Mouse (Mus musculus): ENCODE measurements around the gene Oard1. TPM values are rescaled to one million over a fixed set of nuclear protein-coding genes. Genes with fewer than 3 reads are reported as not detected.
A peak's percentile ranks its signal among the peaks of the same experiment; 100 is the strongest.

Gene Oard1
- polyA plus RNA-seq, 1 experiment from 2014 or later, result 38.3 TPM

GRCm38 (mm10) chr17:48388666-48389065, 21.1 kb upstream of the Oard1 start:
- peaks cover 52% of the 10 kb centered on the region for H3K36me3 ChIP-seq (replicated peaks)
- H3K4me3 ChIP-seq, result no peak overlapping the region

GRCm38 (mm10) chr17:48389442-48389841, 20.4 kb upstream of the Oard1 start:
- H3K4me2 ChIP-seq, result no peak overlapping the region
- no peaks in the 10 kb centered on the region for H3K27me3 ChIP-seq (replicated peaks)
- H3K9me3 ChIP-seq, result no peaks in the 10 kb centered on the region
- whole genome bisulfite sequencing, result 96% methylated on average over 5 of the region's 5 CpGs
- H3K36me3 ChIP-seq (replicated peaks), result peaks cover 59% of the 10 kb centered on the region
- no peak overlapping the region for H3K9ac ChIP-seq
- ATAC-seq (replicated peaks), result no peak
- H3K27ac ChIP-seq, result no peak overlapping the region
- H3K4me3 ChIP-seq, result no peak overlapping the region
- H3K4me1 ChIP-seq, result no peaks in the 10 kb centered on the region

More at GRCm38 (mm10) chr17:48388666-48389065, 21.1 kb upstream of the Oard1 start:
- Histone ChIP-seq H3K4me2 (no peak overlapping the region), H3K27me3 (replicated peaks) (no peaks in the 10 kb centered on the region), H3K27ac (no peak overlapping the region), H3K9me3 (no peaks in the 10 kb centered on the region), H3K4me1 (no peaks in the 10 kb centered on the region), H3K9ac (no peak overlapping the region)
- ATAC-seq (replicated peaks), result no peak
- 90% methylated on average over 2 of the region's 2 CpGs for WGBS

- H3K4me3 ChIP-seq, result no peak overlapping the region
- H3K4me2 ChIP-seq, result no peak overlapping the region
- no peaks in the 10 kb centered on the region for H3K4me1 ChIP-seq
- H3K9me3 ChIP-seq, result no peaks in the 10 kb centered on the region
- no peak for ATAC-seq (replicated peaks)
- H3K9ac ChIP-seq, result no peak overlapping the region
- 94% methylated on average over 5 of the region's 5 CpGs for WGBS
- no peaks in the 10 kb centered on the region for H3K27me3 ChIP-seq (replicated peaks)
- peaks cover 68% of the 10 kb centered on the region for H3K36me3 ChIP-seq (replicated peaks)
- H3K27ac ChIP-seq, result no peak overlapping the region
These were observed 18.4 kb upstream of the Oard1 start for GRCm38 (mm10) chr17:48391446-48391845.

- Histone ChIP-seq H3K9me3 (no peaks in the 10 kb centered on the region), H3K27ac (no peak overlapping the region), H3K4me3 (no peak overlapping the region), H3K9ac (no peak overlapping the region), H3K36me3 (replicated peaks) (peaks cover 72% of the 10 kb centered on the region), H3K4me2 (no peak overlapping the region), H3K4me1 (no peaks in the 10 kb centered on the region), H3K27me3 (replicated peaks) (no peaks in the 10 kb centered on the region)
- ATAC-seq (replicated peaks), result no peak
- WGBS, result 93% methylated on average over 3 of the region's 3 CpGs
These were observed 17.2 kb upstream of the Oard1 start for GRCm38 (mm10) chr17:48392616-48393015.

GRCm38 (mm10) chr17:48401710-48402109, 8.1 kb upstream of the Oard1 start:
- H3K9ac ChIP-seq, result no peak overlapping the region
- no peaks in the 10 kb centered on the region for H3K4me1 ChIP-seq
- ATAC-seq (replicated peaks), result no peak
- H3K4me2 ChIP-seq, result no peak overlapping the region
- no peaks in the 10 kb centered on the region for H3K27me3 ChIP-seq (replicated peaks)
- no peak overlapping the region for H3K27ac ChIP-seq
- 82% methylated on average over 4 of the region's 4 CpGs for WGBS
- H3K9me3 ChIP-seq, result no peaks in the 10 kb centered on the region
- H3K36me3 ChIP-seq (replicated peaks), result peaks cover 9% of the 10 kb centered on the region; the same call in 1 of the 2 replicates
- H3K4me3 ChIP-seq, result no peak overlapping the region

- H3K27ac ChIP-seq, result no peak overlapping the region
- no peak overlapping the region for H3K4me2 ChIP-seq
- no peak for ATAC-seq (replicated peaks)
- H3K36me3 ChIP-seq (replicated peaks), result peaks cover 7% of the 10 kb centered on the region; the same call in 1 of the 2 replicates
- H3K4me3 ChIP-seq, result no peak overlapping the region
- H3K9ac ChIP-seq, result no peak overlapping the region
- H3K4me1 ChIP-seq, result peaks cover 9% of the 10 kb centered on the region
- WGBS, result 95% methylated on average over 3 of the region's 3 CpGs
- H3K27me3 ChIP-seq (replicated peaks), result no peaks in the 10 kb centered on the region
- H3K9me3 ChIP-seq, result no peaks in the 10 kb centered on the region
These were observed 7.1 kb upstream of the Oard1 start for GRCm38 (mm10) chr17:48402751-48403150.

- Histone ChIP-seq H3K4me1 (peaks cover 15% of the 10 kb centered on the region), H3K4me2 (no peak overlapping the region), H3K27me3 (replicated peaks) (no peaks in the 10 kb centered on the region), H3K36me3 (replicated peaks) (peaks cover 4% of the 10 kb centered on the region; the same call in 1 of the 2 replicates), H3K9ac (no peak overlapping the region), H3K4me3 (no peak overlapping the region), H3K9me3 (no peaks in the 10 kb centered on the region), H3K27ac (no peak overlapping the region)
- WGBS, result 94% methylated on average over 2 of the region's 2 CpGs
- no peak for ATAC-seq (replicated peaks)
These were observed 6.0 kb upstream of the Oard1 start for GRCm38 (mm10) chr17:48403848-48404247.

- H3K4me3 ChIP-seq, result no peak overlapping the region
- no peak for ATAC-seq (replicated peaks)
- H3K4me1 ChIP-seq, result peaks cover 15% of the 10 kb centered on the region
- no peaks in the 10 kb centered on the region for H3K36me3 ChIP-seq (replicated peaks)
- no peaks in the 10 kb centered on the region for H3K27me3 ChIP-seq (replicated peaks)
- H3K9me3 ChIP-seq, result no peaks in the 10 kb centered on the region
- H3K9ac ChIP-seq, result no peak overlapping the region
- no peak overlapping the region for H3K27ac ChIP-seq
- WGBS, result 92% methylated on average over 1 of the region's 1 CpGs
- no peak overlapping the region for H3K4me2 ChIP-seq
These were observed 5.1 kb upstream of the Oard1 start for GRCm38 (mm10) chr17:48404706-48405105.

GRCm38 (mm10) chr17:48407154-48407553, 2.7 kb upstream of the Oard1 start:
- 88% methylated on average over 4 of the region's 4 CpGs for WGBS
- 0 out of 2 replicates have a peak overlapping the region, but pooled peaks have one; percentile 65 for H3K4me2 ChIP-seq
- no peak overlapping the region for H3K27ac ChIP-seq
- H3K4me1 ChIP-seq, result peaks cover 32% of the 10 kb centered on the region
- no peaks in the 10 kb centered on the region for H3K27me3 ChIP-seq (replicated peaks)
- H3K36me3 ChIP-seq (replicated peaks), result no peaks in the 10 kb centered on the region
- H3K4me3 ChIP-seq, result no peak overlapping the region
- ATAC-seq (replicated peaks), result no peak
- no peaks in the 10 kb centered on the region for H3K9me3 ChIP-seq
- H3K9ac ChIP-seq, result no peak overlapping the region

- Histone ChIP-seq H3K36me3 (replicated peaks) (no peaks in the 10 kb centered on the region), H3K4me3 (peak overlapping the region; percentile 84), H3K4me1 (peaks cover 34% of the 10 kb centered on the region), H3K27ac (peak overlapping the region; percentile 99), H3K9ac (peak overlapping the region; percentile 97), H3K4me2 (peak overlapping the region; percentile 65), H3K27me3 (replicated peaks) (no peaks in the 10 kb centered on the region), H3K9me3 (no peaks in the 10 kb centered on the region)
- 8% methylated on average over 8 of the region's 8 CpGs for WGBS
- ATAC-seq (replicated peaks), result no peak
These were observed 1.8 kb upstream of the Oard1 start for GRCm38 (mm10) chr17:48407910-48408525.

- peak overlapping the region; percentile 99 for H3K27ac ChIP-seq
- ATAC-seq (replicated peaks), result peak; percentile 48
- H3K27me3 ChIP-seq (replicated peaks), result no peaks in the 10 kb centered on the region
- WGBS, result under 1% methylated on average over 47 of the region's 47 CpGs
- no peaks in the 10 kb centered on the region for H3K36me3 ChIP-seq (replicated peaks)
- peak overlapping the region; percentile 65 for H3K4me2 ChIP-seq
- peaks cover 34% of the 10 kb centered on the region for H3K4me1 ChIP-seq
- H3K9me3 ChIP-seq, result no peaks in the 10 kb centered on the region
- H3K4me3 ChIP-seq, result peak overlapping the region; percentile 84
- H3K9ac ChIP-seq, result peak overlapping the region; percentile 97
These were observed 1.1 kb upstream of the Oard1 start for GRCm38 (mm10) chr17:48408526-48409291.

- peak overlapping the region; percentile 71 for H3K9ac ChIP-seq
- H3K36me3 ChIP-seq (replicated peaks), result no peaks in the 10 kb centered on the region; the same call in 1 of the 2 replicates
- peaks cover 34% of the 10 kb centered on the region for H3K4me1 ChIP-seq
- no peaks in the 10 kb centered on the region for H3K9me3 ChIP-seq
- peak overlapping the region; percentile 77 for H3K4me2 ChIP-seq
- no peaks in the 10 kb centered on the region for H3K27me3 ChIP-seq (replicated peaks)
- peak; percentile 20 for ATAC-seq (replicated peaks)
- 1% methylated on average over 13 of the region's 13 CpGs for WGBS
- H3K27ac ChIP-seq, result peak overlapping the region; percentile 99
- peak overlapping the region; percentile 84 for H3K4me3 ChIP-seq
These were observed 528 bp downstream of the Oard1 start for GRCm38 (mm10) chr17:48410299-48410785.

Data from midbrain, embryonic 15.5 days (tissue).